Mouse (Mus musculus): ENCODE results near the gene Mpp3.

DNA sequence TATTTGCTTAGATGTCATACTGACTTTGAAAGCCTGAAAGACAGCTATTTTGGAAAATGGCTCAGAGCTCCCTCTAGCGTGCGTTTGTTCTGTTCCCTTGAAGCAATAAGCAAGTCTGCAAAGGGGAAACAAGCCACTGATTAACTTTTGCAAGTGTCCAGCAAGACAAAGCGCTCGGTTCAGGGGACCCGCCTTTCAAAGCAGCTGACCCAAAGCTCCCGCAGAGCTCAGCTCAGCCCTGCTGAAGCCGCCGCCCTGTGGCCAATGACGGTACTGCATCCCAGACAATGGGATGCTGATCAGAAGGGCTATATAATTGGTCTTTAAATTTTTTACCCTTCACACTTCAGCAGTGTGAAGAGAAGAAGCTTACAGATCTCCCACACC, 11.9 kb upstream of the Mpp3 start:
- peak in 1 of 3 experiments; percentile 9 for TF ChIP-seq MYOD1 (IDR thresholded peaks at IDR 0.05; ENCODE audit: control insufficient read depth in 1 of 3, insufficient read length in 2 of 3, low read depth in 2 of 3)
- no peak for TF ChIP-seq POLR2AphosphoS2 (IDR thresholded peaks at IDR 0.05; ENCODE audit: insufficient read length, low read depth)
- TF ChIP-seq POLR2A (IDR thresholded peaks at IDR 0.05; ENCODE audit: insufficient read length, low read depth): no peak
- no peak for TF ChIP-seq MAX (IDR thresholded peaks at IDR 0.05; ENCODE audit: low read depth)
- TF ChIP-seq TCF12 (IDR thresholded peaks at IDR 0.05; ENCODE audit: insufficient read depth, poor library complexity, severe bottlenecking): no peak
- TF ChIP-seq USF1 (IDR thresholded peaks at IDR 0.05; ENCODE audit: low read depth): no peak
- no peak for TF ChIP-seq CEBPB (IDR thresholded peaks at IDR 0.05; ENCODE audit: insufficient read depth, poor library complexity, severe bottlenecking)
- no peak for TF ChIP-seq SRF (IDR thresholded peaks at IDR 0.05; ENCODE audit: control insufficient read depth, insufficient read length, low read depth)
- TF ChIP-seq REST (IDR thresholded peaks at IDR 0.05; ENCODE audit: insufficient read depth, insufficient read length): no peak
- TF ChIP-seq E2F4 (IDR thresholded peaks at IDR 0.05; ENCODE audit: insufficient read depth): no peak
